10 mouse cellular contexts compared by ENCODE assay signal in genomic region chr6:36880643-36881263, GRCm38 (mm10).
A peak's percentile ranks its signal among the peaks of the same experiment; 100 is the strongest.
DNase-seq lines count a peak whose midpoint lies in the region; ATAC-seq lines count a peak whose summit lies in the region.
"Had no signal": no experiment of that assay in that cellular context is flagged by ENCODE, and none has a peak within 500 bp of the region (broad histone marks: within the 10 kb centered on the region; RNA-seq: fewer than 3 reads in every experiment).

No protein-coding gene starts in this region.

- H3K4me1 ChIP-seq in embryonic facial prominence, embryonic 13.5 days = peaks cover 28% of the 10 kb centered on the region
- peaks cover 16% of the 10 kb centered on the region for H3K4me1 ChIP-seq in hindbrain, embryonic 12.5 days
- peaks cover 21% of the 10 kb centered on the region for H3K4me1 ChIP-seq in midbrain, embryonic 14.5 days (ENCODE audit: control insufficient read depth, insufficient read depth, low read length)
- H3K4me1 ChIP-seq in heart, embryonic 12.5 days (replicated peaks) = peaks cover 4% of the 10 kb centered on the region; the same call in 1 of the 2 replicates

- no peaks in the 10 kb centered on the region for H3K27me3 ChIP-seq in embryonic facial prominence, embryonic 13.5 days
- no peaks in the 10 kb centered on the region for H3K27me3 ChIP-seq in hindbrain, embryonic 12.5 days
- H3K27me3 ChIP-seq in midbrain, embryonic 14.5 days (ENCODE audit: control insufficient read depth, insufficient read depth, low read length) = no peaks in the 10 kb centered on the region
- no peaks in the 10 kb centered on the region for H3K27me3 ChIP-seq in heart, embryonic 12.5 days (replicated peaks)

- DNase-seq in brain, adult 2 months (ENCODE audit: low read depth, low spot score) = peak; percentile 32
- DNase-seq in midbrain, embryonic 14.5 days = peak; percentile 76
- DNase-seq in layer of hippocampus, adult 11-12 months (ENCODE audit: low spot score) = no peak
- no peak for DNase-seq in right cerebral cortex, postnatal 14 days
- DNase-seq in layer of hippocampus, adult 18-20 months (ENCODE audit: low spot score in 2 of 2) = no peak
- DNase-seq: cerebellum, adult 9-10 months; thymus, adult 18-20 months had no signal

- no peaks in the 10 kb centered on the region for H3K9me3 ChIP-seq in embryonic facial prominence, embryonic 13.5 days
- no peaks in the 10 kb centered on the region for H3K9me3 ChIP-seq in hindbrain, embryonic 12.5 days (replicated peaks)
- no peaks in the 10 kb centered on the region for H3K9me3 ChIP-seq in midbrain, embryonic 14.5 days (ENCODE audit: control insufficient read depth, low read length)
- no peaks in the 10 kb centered on the region for H3K9me3 ChIP-seq in heart, embryonic 12.5 days (replicated peaks)

- H3K27ac ChIP-seq in embryonic facial prominence, embryonic 13.5 days = peak overlapping the region; percentile 73
- H3K27ac ChIP-seq in hindbrain, embryonic 12.5 days = peak overlapping the region; percentile 18; the same call in 1 of the 2 replicates
- H3K27ac ChIP-seq in midbrain, embryonic 14.5 days (replicated peaks; ENCODE audit: low read depth, low read length) = peak overlapping the region; percentile 49
- no peak overlapping the region for H3K27ac ChIP-seq in heart, embryonic 12.5 days (ENCODE audit: poor library complexity, severe bottlenecking)

- no peaks in the 10 kb centered on the region for H3K36me3 ChIP-seq in embryonic facial prominence, embryonic 13.5 days
- no peaks in the 10 kb centered on the region for H3K36me3 ChIP-seq in hindbrain, embryonic 12.5 days
- H3K36me3 ChIP-seq in midbrain, embryonic 14.5 days (ENCODE audit: control insufficient read depth, insufficient read depth, low read length) = no peaks in the 10 kb centered on the region
- no peaks in the 10 kb centered on the region for H3K36me3 ChIP-seq in heart, embryonic 12.5 days

- WGBS in embryonic facial prominence, embryonic 13.5 days = 11% methylated on average over 7 of the region's 7 CpGs
- 6% methylated on average over 7 of the region's 7 CpGs for WGBS in hindbrain, embryonic 12.5 days
- WGBS in midbrain, embryonic 14.5 days = 6% methylated on average over 7 of the region's 7 CpGs
- 58% methylated on average over 7 of the region's 7 CpGs for WGBS in heart, embryonic 12.5 days

- ATAC-seq in embryonic facial prominence, embryonic 13.5 days (ENCODE audit: insufficient number of reproducible peaks, insufficient read depth, low FRiP score, low TSS enrichment, low read depth) = no peak
- peak; percentile 64; the same call in 1 of the 2 replicates for ATAC-seq in hindbrain, embryonic 12.5 days (ENCODE audit: low FRiP score)
- ATAC-seq in midbrain, embryonic 14.5 days (ENCODE audit: low FRiP score, low TSS enrichment) = peak; percentile 75
- ATAC-seq in heart, embryonic 12.5 days (ENCODE audit: insufficient number of reproducible peaks, low FRiP score) = no peak

- no peak overlapping the region for H3K4me3 ChIP-seq in embryonic facial prominence, embryonic 13.5 days
- no peak overlapping the region for H3K4me3 ChIP-seq in hindbrain, embryonic 12.5 days
- H3K4me3 ChIP-seq in midbrain, embryonic 14.5 days (replicated peaks; ENCODE audit: low read depth, low read length) = no peak overlapping the region
- H3K4me3 ChIP-seq in heart, embryonic 12.5 days = no peak overlapping the region

- H3K9ac ChIP-seq in embryonic facial prominence, embryonic 13.5 days = no peak overlapping the region
- H3K9ac ChIP-seq in hindbrain, embryonic 12.5 days = no peak overlapping the region
- H3K9ac ChIP-seq in midbrain, embryonic 14.5 days (replicated peaks; ENCODE audit: low read length) = no peak overlapping the region
- no peak overlapping the region for H3K9ac ChIP-seq in heart, embryonic 12.5 days

- peak overlapping the region; percentile 26 for H3K4me2 ChIP-seq in embryonic facial prominence, embryonic 13.5 days
- no peak overlapping the region for H3K4me2 ChIP-seq in hindbrain, embryonic 12.5 days (replicated peaks)
- H3K4me2 ChIP-seq in midbrain, embryonic 14.5 days (ENCODE audit: low read length) = no peak overlapping the region
- H3K4me2 ChIP-seq in heart, embryonic 12.5 days = no peak overlapping the region

Comparison
In these comparisons a context has a peak if more than half of its experiments do, and no peak if none do; other contexts are left out.
1. DNase-seq: peak in brain, adult 2 months (single experiment) and midbrain, embryonic 14.5 days (single experiment); none in layer of hippocampus, adult 11-12 months (single experiment), right cerebral cortex, postnatal 14 days (single experiment) and layer of hippocampus, adult 18-20 months (0 of 2).
2. ATAC-seq: peak in hindbrain, embryonic 12.5 days (single experiment) and midbrain, embryonic 14.5 days (single experiment); none in embryonic facial prominence, embryonic 13.5 days (single experiment) and heart, embryonic 12.5 days (single experiment).